ENCODE assay signal across 14 mouse cellular contexts in genomic region chrX:52934496-52934895, GRCm38 (mm10). TPM values are rescaled to one million over a fixed set of nuclear protein-coding genes. Genes with fewer than 3 reads are reported as not detected.
A peak's percentile ranks its signal among the peaks of the same experiment; 100 is the strongest.
DNase-seq lines count a peak whose midpoint lies in the region; ATAC-seq and TF ChIP-seq lines count a peak whose summit lies in the region.
"Had no signal": no experiment of that assay in that cellular context is flagged by ENCODE, and none has a peak within 500 bp of the region (broad histone marks: within the 10 kb centered on the region; RNA-seq: fewer than 3 reads in every experiment).

No protein-coding gene starts in this region.

- TF ChIP-seq CTCF in left cerebral cortex, adult 2 months (IDR thresholded peaks at IDR 0.05) = peak; percentile 83

- H3K36me3 ChIP-seq in embryonic facial prominence, embryonic 11.5 days (replicated peaks; ENCODE audit: control insufficient read depth, insufficient read depth, low read depth, low read length) = no peaks in the 10 kb centered on the region
- peaks cover 33% of the 10 kb centered on the region for H3K36me3 ChIP-seq in embryonic facial prominence, embryonic 10.5 days (replicated peaks)
- H3K36me3 ChIP-seq: stomach, embryonic 15.5 days had no signal

- peak; percentile 42 for DNase-seq in embryonic facial prominence, embryonic 11.5 days (ENCODE audit: low spot score)
- DNase-seq in embryonic facial prominence, embryonic 10.5 days (ENCODE audit: low spot score) = no peak
- no peak for DNase-seq in left cerebral cortex, adult 2 months (ENCODE audit: extremely low spot score in 1 of 2, low spot score in 2 of 2)
- no peak for DNase-seq in left cerebral cortex, adult 11 months (ENCODE audit: low spot score)
- DNase-seq in MN1 (ENCODE audit: low spot score) = peak; percentile 34
- DNase-seq in cerebellum, adult 18-20 months = no peak
- DNase-seq in adrenal gland, adult 8-10 months = no peak
- DNase-seq: heart, postnatal 36 days; kidney, postnatal 36 days; left cerebral cortex, postnatal 4 days; lung, postnatal 10 days had no signal

- no peak overlapping the region for H3K9ac ChIP-seq in embryonic facial prominence, embryonic 11.5 days (replicated peaks; ENCODE audit: low read length)
- H3K9ac ChIP-seq: embryonic facial prominence, embryonic 13.5 days; stomach, embryonic 15.5 days had no signal

- H3K4me1 ChIP-seq in embryonic facial prominence, embryonic 11.5 days (ENCODE audit: control insufficient read depth, insufficient read depth, low read length) = no peaks in the 10 kb centered on the region
- no peaks in the 10 kb centered on the region for H3K4me1 ChIP-seq in embryonic facial prominence, embryonic 10.5 days
- H3K4me1 ChIP-seq: embryonic facial prominence, embryonic 13.5 days; stomach, embryonic 15.5 days had no signal

- no peak overlapping the region for H3K27ac ChIP-seq in embryonic facial prominence, embryonic 11.5 days (replicated peaks; ENCODE audit: low read depth, low read length)
- no peak overlapping the region for H3K27ac ChIP-seq in embryonic facial prominence, embryonic 10.5 days (replicated peaks)
- H3K27ac ChIP-seq in left cerebral cortex, adult 2 months = no peak overlapping the region
- H3K27ac ChIP-seq: embryonic facial prominence, embryonic 13.5 days; stomach, embryonic 15.5 days had no signal

- no peak overlapping the region for H3K4me2 ChIP-seq in embryonic facial prominence, embryonic 11.5 days (ENCODE audit: low read depth, low read length)
- H3K4me2 ChIP-seq: embryonic facial prominence, embryonic 13.5 days; stomach, embryonic 15.5 days had no signal

- intact Hi-C loops in left cerebral cortex, adult 2 months (cut with DNase I) = loop anchor here (1.0 to 10.0 kb wide), 2 partner anchors 70 to 480 kb away; no protein-coding TSS in a partner anchor

- H3K27me3 ChIP-seq in embryonic facial prominence, embryonic 11.5 days (ENCODE audit: control insufficient read depth, insufficient read depth, low read length) = no peaks in the 10 kb centered on the region
- H3K27me3 ChIP-seq in embryonic facial prominence, embryonic 10.5 days (replicated peaks; ENCODE audit: low read depth, poor library complexity, severe bottlenecking) = no peaks in the 10 kb centered on the region
- H3K27me3 ChIP-seq: embryonic facial prominence, embryonic 13.5 days; stomach, embryonic 15.5 days had no signal

- H3K9me3 ChIP-seq in embryonic facial prominence, embryonic 11.5 days (replicated peaks; ENCODE audit: control insufficient read depth, low read length) = no peaks in the 10 kb centered on the region
- no peaks in the 10 kb centered on the region for H3K9me3 ChIP-seq in embryonic facial prominence, embryonic 10.5 days
- H3K9me3 ChIP-seq: embryonic facial prominence, embryonic 13.5 days; stomach, embryonic 15.5 days had no signal

- 76% methylated on average over 2 of the region's 2 CpGs for WGBS in embryonic facial prominence, embryonic 11.5 days
- WGBS in embryonic facial prominence, embryonic 10.5 days = 74% methylated on average over 2 of the region's 2 CpGs

- no peak overlapping the region for H3K4me3 ChIP-seq in embryonic facial prominence, embryonic 11.5 days (ENCODE audit: low read depth, low read length)
- H3K4me3 ChIP-seq in embryonic facial prominence, embryonic 10.5 days = no peak overlapping the region
- H3K4me3 ChIP-seq in left cerebral cortex, adult 2 months = no peak overlapping the region
- H3K4me3 ChIP-seq: embryonic facial prominence, embryonic 13.5 days; stomach, embryonic 15.5 days had no signal

- ATAC-seq in embryonic facial prominence, embryonic 11.5 days (replicated peaks; ENCODE audit: insufficient number of reproducible peaks, low FRiP score, low TSS enrichment, low read depth) = no peak
- ATAC-seq in megakaryocyte, adult 5-6 weeks (ENCODE audit: poor library complexity, severe bottlenecking) = peak; percentile 56; the same call in 1 of the 2 replicates

RNA-seq across cellular contexts. Expression of gene Phf6, which starts 22.4 kb away (rescaled TPM):
- polyA plus RNA-seq in embryonic facial prominence, embryonic 11.5 days (2014; fragmentation: Nextera tagmentation; extraction: Ambion mirVana) = 124 and 143 TPM in 2 replicates
- 103 and 104 TPM in 2 replicates for polyA plus RNA-seq in embryonic facial prominence, embryonic 10.5 days (2016; fragmentation: Nextera tagmentation; extraction: Ambion mirVana)
- total RNA-seq in left cerebral cortex, adult 2 months (2021) = 10 to 100 TPM; 17.0 to 17.2 TPM
- total RNA-seq in megakaryocyte, adult 5-6 weeks (2015) = 22.4 and 26.0 TPM in 2 replicates
- total RNA-seq in megakaryocyte, adult 5-6 weeks (2017) = 20.5 and 23.9 TPM in 2 replicates
- total RNA-seq in adrenal gland, adult 8-10 months (2022) = 10 to 100 TPM; 17.4 to 23.8 (median 20.3) TPM

RNA-seq across cellular contexts. Expression of gene Hprt, which starts 53.4 kb away (rescaled TPM):
- polyA plus RNA-seq in embryonic facial prominence, embryonic 11.5 days (2014; fragmentation: Nextera tagmentation; extraction: Ambion mirVana) = 84.5 and 85.6 TPM in 2 replicates
- polyA plus RNA-seq in embryonic facial prominence, embryonic 10.5 days (2016; fragmentation: Nextera tagmentation; extraction: Ambion mirVana) = 96.5 and 104 TPM in 2 replicates
- 100 to 1,000 TPM; 125 to 166 TPM for total RNA-seq in left cerebral cortex, adult 2 months (2021)
- 280 and 308 TPM in 2 replicates for total RNA-seq in megakaryocyte, adult 5-6 weeks (2015)
- 258 and 293 TPM in 2 replicates for total RNA-seq in megakaryocyte, adult 5-6 weeks (2017)
- total RNA-seq in adrenal gland, adult 8-10 months (2022) = 100 to 1,000 TPM; 115 to 133 (median 123) TPM

Comparison
In these comparisons a context has a peak if more than half of its experiments do, and no peak if none do; other contexts are left out.
1. DNase-seq: peak in embryonic facial prominence, embryonic 11.5 days (single experiment) and MN1 (single experiment); none in embryonic facial prominence, embryonic 10.5 days (single experiment), left cerebral cortex, adult 2 months (0 of 2), left cerebral cortex, adult 11 months (single experiment), cerebellum, adult 18-20 months (0 of 2) and adrenal gland, adult 8-10 months (single experiment).